Mouse (Mus musculus) cerebellum, adult 9-11 months (tissue): ENCODE measurements around the gene Ceacam9.
"Not testable (repeated sequence)": the region's sequence is repeated elsewhere in the genome, so short reads cannot be mapped to it uniquely, and the experiment has no call there.

Experiments
- DNase-seq: peaks from one replicate; pipeline ENCODE4 v3.0.0; 2022

Gene Ceacam9

DNA sequence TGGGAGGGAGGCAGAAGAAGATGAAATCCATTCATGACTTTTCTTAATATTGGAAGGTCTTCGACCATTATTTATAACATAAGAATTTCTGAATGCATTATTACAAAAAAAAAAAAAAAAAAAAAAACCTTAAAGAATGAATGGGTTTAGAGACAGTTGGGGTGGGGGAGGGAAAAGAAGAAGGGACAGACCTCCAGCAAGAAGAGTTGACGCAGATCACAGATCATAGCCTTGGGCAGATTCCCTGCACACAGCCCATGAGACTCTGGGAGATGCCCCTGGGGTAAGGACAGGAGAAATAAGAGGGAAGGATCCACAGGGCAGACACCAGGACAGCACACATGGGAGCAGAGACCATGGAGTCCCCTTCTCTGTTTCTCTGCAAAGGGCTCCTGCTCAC, at the start of gene Ceacam9:
TSS of gene Ceacam9 (plus strand) at position 301 of the 400 bp plus-strand sequence.
- DNase-seq, result no peak

DNA sequence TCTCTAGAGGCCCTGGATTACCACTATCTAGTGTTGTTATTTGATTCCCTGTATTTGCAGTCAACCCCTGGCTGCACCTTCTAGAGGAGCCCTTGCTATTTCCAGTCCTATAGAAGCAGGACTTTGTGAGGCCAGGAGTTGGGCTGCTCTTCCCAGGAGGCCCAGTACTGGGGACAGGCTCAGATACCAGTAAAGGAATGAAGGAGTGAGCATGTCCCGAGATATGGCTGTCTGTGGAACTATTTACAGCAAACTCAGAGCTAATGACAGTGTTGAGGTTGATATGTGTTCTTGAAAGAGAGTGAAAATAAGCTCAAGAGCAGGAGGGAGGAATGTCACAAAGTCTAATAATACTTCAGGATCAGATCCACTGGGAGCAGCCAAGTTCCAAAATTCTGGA, 47.9 kb upstream of the Ceacam9 start:
- no peak for DNase-seq

DNA sequence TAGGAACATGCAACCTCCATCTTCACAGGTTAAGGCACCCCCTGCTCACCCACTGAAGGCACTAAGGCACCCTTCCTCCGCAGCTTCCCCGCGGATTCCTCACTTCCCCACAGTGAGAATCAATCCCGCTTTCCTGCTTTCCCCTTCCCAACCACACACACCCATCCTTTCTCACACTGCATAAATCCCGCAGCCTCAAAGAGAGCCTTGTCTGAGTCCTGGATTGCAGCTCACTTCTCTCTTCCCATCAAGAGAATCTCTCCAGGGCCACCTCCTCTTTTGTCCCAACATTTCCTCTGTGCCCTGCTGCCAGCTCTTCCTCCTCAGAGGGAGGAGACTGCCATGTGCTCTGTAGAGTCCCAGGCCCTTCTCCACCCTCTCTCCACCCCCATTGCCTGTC, 47.0 kb upstream of the Ceacam9 start:
- not testable (repeated sequence) for DNase-seq

DNA sequence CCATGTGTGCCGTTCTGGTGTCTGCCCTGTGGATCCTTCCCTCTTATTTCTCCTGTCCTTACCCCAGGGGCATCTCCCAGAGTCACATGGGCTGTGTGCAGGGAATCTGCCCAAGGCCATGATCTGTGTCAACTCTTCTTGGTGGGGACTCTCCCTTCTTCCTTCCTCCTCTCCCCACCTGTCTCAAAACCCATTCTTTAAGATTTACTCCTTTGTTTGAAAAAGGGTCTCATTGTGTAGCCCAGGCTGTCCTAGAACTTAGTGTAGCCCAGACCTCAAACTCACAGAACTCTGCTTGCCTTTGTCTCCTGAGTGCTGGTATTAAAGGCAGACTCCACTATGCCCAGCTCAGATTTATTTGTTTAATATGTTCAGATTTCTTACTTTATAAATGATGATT, 46.1 kb upstream of the Ceacam9 start, which contains the start of gene Ceacam15:
TSS of gene Ceacam15 (minus strand) at position 101 of the 400 bp plus-strand sequence.
- no peak for DNase-seq

DNA sequence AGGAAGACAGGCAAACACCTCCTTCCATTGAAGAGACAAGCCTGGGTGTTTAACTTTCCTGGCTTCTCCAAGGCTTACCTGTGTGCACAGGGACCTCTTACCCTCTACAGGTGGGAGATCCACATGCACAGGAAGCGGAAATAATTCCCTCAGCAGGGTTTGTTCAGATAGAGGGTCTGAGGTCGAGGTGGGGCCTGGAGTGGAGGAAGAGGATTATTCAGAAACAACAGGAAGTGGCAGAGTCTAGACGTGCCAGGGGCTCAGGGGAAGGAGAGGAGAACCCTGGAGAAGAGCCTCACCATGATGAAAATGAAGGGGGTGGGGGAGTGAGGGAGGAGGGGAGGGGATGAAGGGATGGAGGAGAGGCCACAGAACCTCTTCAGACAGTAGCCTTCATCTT, 41.5 kb upstream of the Ceacam9 start:
- DNase-seq, result not testable (repeated sequence)

DNA sequence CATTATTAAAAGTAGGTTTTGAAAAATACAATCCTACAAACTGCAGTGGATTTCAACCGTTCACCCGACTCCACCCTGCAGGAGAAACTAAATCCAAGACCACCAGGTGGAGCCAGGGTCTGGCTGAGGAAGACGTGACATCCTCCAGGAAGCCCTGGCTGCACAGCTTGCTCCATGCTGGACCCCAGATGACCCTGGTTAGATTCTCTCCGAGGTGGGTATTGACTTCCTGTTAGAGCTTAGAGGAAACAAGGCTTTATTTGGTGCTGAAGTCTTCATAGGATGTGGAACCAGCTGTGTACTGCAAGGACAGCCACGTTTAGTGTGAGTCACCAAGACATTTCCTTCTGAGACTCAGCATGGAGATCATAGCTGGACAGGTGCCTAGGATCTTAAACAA, 32.5 kb upstream of the Ceacam9 start:
- no peak for DNase-seq

DNA sequence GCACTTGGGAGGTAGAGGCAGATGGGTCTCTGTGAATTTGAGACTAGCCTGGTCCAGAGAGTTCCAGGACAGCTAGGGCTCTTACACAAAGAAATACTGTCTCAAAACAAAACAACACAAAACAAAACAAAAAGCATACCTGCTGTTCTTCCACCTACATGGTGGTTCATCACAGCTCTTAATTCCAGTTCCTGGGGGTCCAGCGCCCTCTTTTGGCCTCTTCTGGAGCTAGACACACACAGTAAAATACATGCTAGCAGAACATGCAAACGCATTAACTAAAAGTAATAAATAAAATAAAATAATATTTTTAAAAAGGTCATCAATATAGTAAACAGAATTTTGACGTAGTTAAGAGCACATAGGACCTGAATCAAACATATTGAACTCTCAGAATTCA, 26.7 kb upstream of the Ceacam9 start:
- no peak for DNase-seq

DNA sequence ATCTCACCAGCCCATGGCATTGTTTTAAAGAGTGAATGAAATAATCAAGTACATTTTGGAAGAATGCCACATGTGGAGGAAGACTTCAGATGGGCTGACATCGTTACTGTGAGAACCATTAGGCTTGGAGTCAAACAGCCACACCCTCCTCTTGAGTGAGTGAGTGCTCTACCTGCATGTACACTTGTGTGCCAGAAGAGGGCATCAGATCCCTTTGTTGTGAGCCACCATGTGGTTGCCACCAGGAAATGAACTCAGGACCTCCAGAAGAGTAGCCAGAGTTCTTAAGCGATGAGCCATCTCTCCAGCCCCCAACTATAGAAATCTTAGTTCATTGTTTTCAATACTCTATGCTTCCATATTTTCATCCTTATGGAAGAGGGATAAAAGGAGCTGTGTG, 22.7 kb upstream of the Ceacam9 start:
- DNase-seq, result no peak

DNA sequence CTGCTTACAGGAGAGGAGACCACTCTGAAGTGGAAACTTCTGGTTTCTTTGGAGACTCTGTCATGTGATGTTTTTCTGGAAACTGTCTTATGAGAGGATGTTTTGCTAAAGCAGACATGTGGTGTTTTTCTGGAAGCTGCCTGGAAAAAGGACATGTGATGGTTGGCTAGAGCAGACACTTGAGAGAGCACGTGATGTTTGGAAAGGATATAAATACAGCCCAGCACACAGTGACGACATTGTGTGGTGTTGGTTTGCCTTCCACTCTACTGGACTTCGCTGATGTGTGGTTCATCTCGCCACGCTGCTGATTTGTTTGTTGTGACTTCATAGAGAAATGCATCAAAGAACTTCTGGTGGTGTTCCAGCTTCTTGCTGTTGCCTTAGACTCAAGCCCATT, 21.1 kb upstream of the Ceacam9 start:
- no peak for DNase-seq

DNA sequence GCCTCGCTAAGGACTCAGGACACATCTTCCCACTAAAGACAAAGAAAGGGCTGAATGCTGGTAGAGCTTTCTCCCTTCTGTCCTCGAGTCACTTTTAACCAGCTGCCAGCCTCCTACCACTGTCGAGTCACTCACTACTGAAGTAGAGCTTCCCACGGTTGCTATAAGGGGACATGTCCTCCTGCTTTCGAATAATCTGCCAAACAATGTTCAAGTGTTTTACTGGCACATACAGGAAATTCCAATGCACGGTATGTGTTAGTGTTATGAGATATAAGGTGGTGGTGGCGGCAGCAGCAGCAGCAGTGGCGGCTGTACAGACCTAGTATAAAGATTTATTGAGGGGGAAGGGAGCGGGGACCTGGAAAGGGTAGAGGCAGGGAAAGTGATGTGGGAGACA, 15.3 kb upstream of the Ceacam9 start:
- no peak for DNase-seq

DNA sequence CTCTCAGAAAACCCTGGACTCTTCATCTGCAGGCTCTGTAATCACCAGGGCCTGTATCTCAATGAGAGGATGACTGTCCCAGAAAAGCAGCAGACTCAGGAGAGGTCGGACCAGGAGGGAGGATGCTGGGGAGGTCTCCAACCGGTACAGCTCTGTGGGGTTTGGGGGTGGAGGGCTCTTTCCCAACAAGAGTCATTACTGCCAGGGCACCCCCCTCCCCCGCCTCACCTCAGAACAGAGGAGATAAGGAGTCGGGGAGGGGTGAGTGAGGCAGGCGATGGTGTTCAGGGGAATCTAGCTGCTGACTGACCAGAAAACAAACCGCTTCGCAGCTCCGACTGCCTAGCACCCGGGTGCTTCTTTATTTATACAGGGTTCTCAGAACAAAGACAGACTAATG, 13.5 kb upstream of the Ceacam9 start:
- no peak for DNase-seq

DNA sequence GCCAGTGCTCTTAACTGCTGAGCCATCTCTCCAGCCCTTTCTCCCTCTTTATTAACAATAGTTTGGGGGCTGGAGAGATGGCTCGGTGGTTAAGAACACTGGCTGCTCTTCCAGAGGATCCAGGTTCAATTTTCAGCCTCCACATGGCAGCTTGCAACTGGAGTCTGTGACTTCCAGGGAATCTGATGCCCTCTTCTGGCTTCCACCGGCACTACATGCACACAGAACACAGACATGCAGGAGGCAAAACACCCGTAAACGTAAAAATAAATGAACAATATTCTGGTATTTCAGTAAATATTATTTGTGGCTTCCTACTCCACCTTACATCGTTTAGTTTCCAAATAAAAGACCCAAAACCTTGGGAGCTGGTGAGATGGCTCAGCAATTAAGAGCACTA, 11.1 kb upstream of the Ceacam9 start:
- DNase-seq, result no peak

DNA sequence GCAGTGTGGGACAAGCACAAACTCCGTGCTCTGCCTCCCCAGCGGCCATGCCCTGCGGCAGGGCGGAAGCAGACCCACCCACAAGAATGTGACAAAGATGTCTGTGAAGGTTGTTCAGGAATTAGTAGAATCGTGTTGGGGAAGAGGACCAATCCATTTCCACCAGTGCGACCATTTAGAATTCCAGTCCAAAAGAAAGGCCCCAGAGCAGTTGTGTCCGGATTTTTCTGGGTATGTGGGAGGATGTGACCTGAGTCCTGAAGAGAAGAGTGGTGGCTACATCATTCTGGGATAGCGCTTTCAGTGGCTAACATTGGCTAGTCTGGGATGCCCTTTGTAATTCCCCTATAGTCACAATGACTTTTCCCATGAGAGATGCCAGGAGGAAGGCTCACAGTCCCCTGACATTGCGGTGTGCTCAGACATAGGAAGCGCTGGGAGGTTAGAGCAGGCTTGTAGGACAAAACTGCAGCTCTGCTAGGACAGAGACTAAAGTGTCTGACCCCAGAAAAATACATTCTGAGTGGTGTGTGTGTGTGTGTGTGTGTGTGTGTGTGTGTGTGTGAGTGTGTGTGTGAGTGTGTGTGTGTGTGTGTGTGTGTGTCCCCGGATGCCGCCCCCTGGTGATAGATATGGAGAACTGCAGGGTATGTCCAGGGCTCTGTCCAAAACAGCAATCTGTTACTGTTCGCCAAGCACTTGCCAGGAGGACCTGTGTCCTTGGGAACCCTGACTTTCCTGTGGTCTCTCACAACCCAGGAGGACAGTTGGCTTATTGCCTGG, 8.9 kb upstream of the Ceacam9 start:
- DNase-seq, result no peak

DNA sequence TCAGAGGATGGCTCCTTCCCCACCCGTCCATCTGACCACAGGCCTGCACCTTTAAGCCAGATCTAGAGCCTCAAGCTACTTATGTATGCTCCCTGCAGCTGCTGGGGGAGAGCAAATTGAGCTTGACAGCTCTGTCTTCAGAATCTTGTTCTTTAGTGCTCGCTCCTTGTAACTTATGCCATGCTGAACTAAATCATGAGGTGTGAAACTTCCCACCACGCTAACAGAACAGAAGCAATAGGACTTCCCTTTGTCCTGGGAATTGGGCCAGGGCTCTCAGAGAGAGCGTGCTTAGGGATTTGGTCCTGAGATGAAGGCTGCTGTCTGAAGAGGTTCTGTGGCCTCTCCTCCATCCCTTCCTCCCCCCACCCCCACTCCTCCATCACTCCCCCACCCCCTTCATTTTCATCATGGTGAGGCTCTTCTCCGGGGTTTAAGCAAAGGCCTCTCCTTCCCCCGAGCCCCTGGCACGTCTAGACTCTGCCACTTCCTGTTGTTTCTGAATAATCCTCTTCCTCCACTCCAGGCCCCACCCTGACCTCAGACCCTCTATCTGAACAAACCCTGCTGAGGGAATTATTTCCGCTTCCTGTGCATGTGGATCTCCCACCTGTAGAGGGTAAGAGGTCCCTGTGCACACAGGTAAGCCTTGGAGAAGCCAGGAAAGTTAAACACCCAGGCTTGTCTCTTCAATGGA, 5.1 kb upstream of the Ceacam9 start:
- DNase-seq, result not testable (repeated sequence)

DNA sequence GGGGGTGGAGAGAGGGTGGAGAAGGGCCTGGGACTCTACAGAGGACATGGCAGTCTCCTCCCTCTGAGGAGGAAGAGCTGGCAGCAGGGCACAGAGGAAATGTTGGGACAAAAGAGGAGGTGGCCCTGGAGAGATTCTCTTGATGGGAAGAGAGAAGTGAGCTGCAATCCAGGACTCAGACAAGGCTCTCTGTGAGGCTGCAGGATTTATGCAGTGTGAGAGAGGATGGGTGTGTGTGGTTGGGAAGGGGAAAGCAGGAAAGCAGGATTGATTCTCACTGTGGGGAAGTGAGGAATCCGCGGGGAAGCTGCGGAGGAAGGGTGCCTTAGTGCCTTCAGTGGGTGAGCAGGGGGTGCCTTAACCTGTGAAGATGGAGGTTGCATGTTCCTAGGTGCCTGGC, 761 bp downstream of the Ceacam9 start:
- DNase-seq, result not testable (repeated sequence)

DNA sequence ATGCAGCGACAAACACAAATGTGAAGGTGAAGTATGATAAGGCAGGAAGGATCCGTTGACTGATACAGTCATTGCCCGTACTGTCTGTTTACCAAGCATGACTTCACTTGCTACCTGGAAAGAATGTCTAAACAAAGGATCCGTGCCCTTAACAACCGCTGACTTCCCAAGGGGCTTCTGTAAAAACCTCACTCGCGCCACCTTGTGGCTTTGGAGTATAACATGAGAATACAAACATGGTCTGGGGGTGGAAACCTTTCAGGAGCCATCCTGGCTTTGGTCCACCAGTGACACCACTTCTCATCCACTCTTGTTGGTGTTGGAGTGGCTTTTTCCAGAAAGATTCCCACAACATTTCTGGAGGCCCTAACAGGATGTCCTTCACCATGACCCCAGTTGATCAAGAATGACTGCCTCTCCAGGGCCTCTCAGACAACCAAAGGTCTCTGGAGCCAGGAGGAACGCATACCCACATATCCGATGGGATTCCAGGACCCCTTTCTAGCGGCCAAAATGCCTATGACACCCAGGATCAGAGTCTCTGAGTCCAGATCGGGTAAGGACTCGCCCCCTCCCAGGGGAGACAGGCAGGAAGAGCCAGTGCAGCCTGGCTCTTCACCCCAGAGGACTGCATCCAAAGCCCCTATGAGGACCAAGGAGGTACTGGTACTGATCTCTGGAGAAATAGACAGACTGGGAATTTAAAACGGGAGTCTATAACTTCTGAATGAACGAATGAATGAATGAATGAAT, 7.0 kb downstream of the Ceacam9 start:
- DNase-seq, result peak; percentile 43

DNA sequence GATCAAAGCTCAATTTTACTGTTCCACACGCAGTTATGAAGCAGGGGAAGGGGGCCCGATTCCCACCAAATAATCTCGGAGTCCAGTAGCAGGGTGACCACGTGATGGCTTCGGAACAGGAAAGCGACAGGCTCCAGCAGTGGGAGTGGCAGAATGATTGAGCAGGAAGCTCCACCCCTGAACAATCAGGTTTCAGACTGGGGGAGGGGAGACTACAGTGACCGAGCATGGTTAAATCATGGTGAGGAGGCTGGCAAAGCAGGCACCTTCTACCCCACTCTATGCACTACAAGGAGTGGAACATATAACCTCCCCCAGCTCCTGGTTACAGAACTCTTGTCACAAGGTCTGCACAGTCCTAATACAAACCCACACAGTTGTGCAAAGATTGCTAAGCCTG, 7.8 kb downstream of the Ceacam9 start:
- DNase-seq, result not testable (repeated sequence)

DNA sequence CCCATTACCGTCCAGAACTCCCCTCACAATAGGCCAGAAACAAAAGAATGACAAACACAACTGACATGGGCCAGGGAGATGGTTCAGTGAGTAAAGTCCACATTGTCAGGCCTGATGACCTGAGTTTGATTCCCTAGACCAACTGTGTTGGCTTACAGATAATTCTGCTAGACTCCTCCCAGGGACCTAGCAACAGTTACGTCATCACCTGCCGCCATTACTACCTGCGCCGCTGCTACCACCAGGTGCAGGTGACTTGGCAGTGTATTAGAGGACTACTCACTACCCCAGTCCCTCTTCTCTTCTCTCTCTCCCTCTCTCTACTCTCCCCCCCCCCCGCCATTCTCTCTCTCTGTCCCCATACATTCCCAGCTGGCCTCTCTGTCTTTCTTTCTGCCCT, 9.1 kb downstream of the Ceacam9 start:
- DNase-seq, result no peak

DNA sequence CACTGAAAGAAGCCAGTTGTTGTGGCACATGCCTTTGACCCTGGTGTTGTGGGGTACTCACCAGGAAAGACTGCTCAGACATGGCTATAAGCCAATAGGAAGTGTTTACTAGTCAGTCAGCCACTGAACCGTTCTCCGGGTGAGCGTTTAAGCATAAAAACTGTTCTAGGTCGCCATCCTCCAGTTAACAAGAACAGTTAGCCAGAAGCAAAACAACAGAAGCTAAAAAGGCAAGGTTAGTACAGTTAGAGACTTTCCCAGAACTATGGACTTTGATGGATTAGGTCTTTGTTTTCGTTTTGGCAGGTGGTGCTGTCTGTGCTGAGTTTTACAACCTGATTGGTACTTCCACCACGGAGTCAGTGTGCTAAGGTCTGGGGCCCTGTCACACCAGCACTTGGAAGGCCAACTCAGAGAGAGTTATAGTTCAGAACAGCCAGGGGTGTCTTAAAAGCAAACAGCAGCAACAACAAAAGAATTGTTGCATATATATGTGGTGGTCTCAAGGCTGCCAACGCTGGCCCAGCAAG, 10.2 kb downstream of the Ceacam9 start:
- no peak for DNase-seq

DNA sequence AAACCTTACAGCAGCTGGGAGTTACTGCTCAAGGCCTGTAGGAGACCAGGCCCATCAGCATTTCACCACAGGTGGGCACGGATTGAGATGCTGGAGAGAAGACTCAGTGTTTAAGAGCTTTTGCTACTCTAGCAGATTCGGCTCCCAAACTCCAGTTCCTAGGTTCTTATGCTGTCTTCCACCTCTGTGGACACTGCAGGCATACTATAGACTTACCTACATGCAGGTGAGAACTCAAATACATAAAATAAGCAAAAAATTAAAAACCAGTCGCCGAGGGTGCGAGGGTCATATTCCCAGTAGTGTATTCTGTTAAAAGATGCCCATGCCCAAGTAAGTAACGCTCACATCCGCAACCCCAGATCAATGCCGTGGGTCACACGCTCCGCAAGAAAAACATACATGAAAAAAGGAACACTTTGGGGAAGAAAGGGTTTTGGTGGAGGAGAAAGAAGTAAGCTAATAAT, 15.9 kb downstream of the Ceacam9 start:
- DNase-seq, result peak; percentile 60

DNA sequence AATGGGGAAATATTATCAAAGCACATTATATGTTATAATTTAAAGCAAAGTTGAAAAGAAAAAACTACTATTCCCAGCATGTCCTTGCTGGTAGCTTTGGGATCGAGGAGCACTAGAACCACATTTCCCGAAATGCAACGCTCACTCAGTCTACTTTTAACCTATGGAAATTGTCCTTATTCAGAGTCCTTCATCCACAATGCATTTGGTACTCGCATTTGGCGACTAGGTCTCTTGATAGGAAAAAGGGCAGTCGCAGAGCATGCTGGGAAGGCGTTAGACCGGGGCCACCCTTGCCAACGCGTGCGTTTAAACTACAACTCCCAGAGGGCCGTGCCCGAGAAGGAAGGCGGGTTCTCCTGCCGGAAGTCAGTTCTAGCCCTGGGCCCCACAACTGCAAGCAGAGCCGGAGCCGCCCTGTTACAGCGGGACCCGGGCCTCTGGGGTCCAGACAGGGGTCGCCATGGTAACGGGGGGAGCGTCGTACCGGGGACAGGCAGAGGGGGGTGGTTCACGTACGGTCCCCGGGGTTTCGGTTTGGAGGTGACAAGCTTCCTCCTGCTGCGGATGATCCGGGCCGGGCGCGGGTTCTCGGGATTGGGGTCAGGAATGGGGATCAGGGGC, 16.5 kb downstream of the Ceacam9 start, which contains the start of gene Ap2s1:
TSS of gene Ap2s1 (plus strand) at position 338 of the 624 bp plus-strand sequence.
- DNase-seq, result peak; percentile 99

DNA sequence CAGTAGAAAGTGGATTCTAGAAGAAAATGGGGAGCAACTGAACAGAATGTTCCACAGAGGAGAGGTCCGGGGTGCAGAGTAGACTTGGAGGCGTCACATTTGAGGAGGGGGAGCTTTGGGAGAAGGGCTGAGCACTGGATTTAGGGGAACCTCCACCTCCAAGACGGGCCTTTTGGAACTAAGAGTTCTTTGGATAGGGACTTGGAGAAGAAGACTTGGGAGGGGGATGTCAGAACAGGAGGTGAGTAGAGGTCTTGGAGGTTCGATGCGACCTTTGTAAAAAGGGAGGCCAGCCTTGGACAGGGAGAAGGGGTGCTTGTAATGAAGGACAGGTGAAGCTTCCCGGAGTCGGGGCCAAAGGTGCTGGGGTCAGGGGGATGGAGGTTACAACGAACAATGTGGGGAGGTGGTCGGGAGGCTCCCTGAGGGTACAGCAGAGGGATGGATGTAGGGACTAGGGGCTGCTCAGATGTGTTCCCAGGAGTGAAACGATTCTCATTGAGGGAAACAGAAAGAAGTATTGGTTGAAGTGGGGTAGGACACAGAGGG, 17.4 kb downstream of the Ceacam9 start:
- peak; percentile 56 for DNase-seq
